In genomic region chr2:36217692-36218233, GRCm38 (mm10) we compare ENCODE assay signal across 10 mouse cellular contexts. TPM values are rescaled to one million over a fixed set of nuclear protein-coding genes. Genes with fewer than 3 reads are reported as not detected.
DNase-seq lines count a peak whose midpoint lies in the region; ATAC-seq lines count a peak whose summit lies in the region.
"Had no signal": no experiment of that assay in that cellular context is flagged by ENCODE, and none has a peak within 500 bp of the region (broad histone marks: within the 10 kb centered on the region; RNA-seq: fewer than 3 reads in every experiment).

No protein-coding gene starts in this region.

- H3K27me3 ChIP-seq in heart, embryonic 12.5 days (replicated peaks) = no peaks in the 10 kb centered on the region
- 0 out of 2 replicates have a peak, but pooled peaks cover 4% of the 10 kb centered on the region for H3K27me3 ChIP-seq in limb, embryonic 13.5 days
- no peaks in the 10 kb centered on the region for H3K27me3 ChIP-seq in limb, embryonic 10.5 days (ENCODE audit: low read depth, poor library complexity, severe bottlenecking)
- H3K27me3 ChIP-seq in liver, embryonic 12.5 days (replicated peaks) = peaks cover 9% of the 10 kb centered on the region
- H3K27me3 ChIP-seq in stomach, embryonic 14.5 days (ENCODE audit: control insufficient read depth, insufficient read depth, low read length) = no peaks in the 10 kb centered on the region

- H3K4me1 ChIP-seq in heart, embryonic 12.5 days (replicated peaks) = peaks cover 42% of the 10 kb centered on the region
- H3K4me1 ChIP-seq in limb, embryonic 13.5 days = peaks cover 34% of the 10 kb centered on the region
- peaks cover 36% of the 10 kb centered on the region for H3K4me1 ChIP-seq in limb, embryonic 10.5 days
- H3K4me1 ChIP-seq in liver, embryonic 12.5 days = peaks cover 38% of the 10 kb centered on the region
- peaks cover 27% of the 10 kb centered on the region for H3K4me1 ChIP-seq in stomach, embryonic 14.5 days (ENCODE audit: control insufficient read depth, insufficient read depth, low read length)

- H3K9me3 ChIP-seq in heart, embryonic 12.5 days (replicated peaks) = no peaks in the 10 kb centered on the region
- no peaks in the 10 kb centered on the region for H3K9me3 ChIP-seq in limb, embryonic 13.5 days
- no peaks in the 10 kb centered on the region for H3K9me3 ChIP-seq in limb, embryonic 10.5 days (replicated peaks)
- H3K9me3 ChIP-seq in liver, embryonic 12.5 days (replicated peaks) = no peaks in the 10 kb centered on the region
- H3K9me3 ChIP-seq in stomach, embryonic 14.5 days (ENCODE audit: control insufficient read depth, low read depth, low read length) = no peaks in the 10 kb centered on the region
- H3K9me3 ChIP-seq: neural tube, embryonic 15.5 days had no signal

- no peaks in the 10 kb centered on the region for H3K36me3 ChIP-seq in heart, embryonic 12.5 days
- H3K36me3 ChIP-seq in limb, embryonic 13.5 days = no peaks in the 10 kb centered on the region
- no peaks in the 10 kb centered on the region for H3K36me3 ChIP-seq in limb, embryonic 10.5 days
- no peaks in the 10 kb centered on the region for H3K36me3 ChIP-seq in liver, embryonic 12.5 days
- no peaks in the 10 kb centered on the region for H3K36me3 ChIP-seq in stomach, embryonic 14.5 days (ENCODE audit: control insufficient read depth, insufficient read depth, low read length)
- H3K36me3 ChIP-seq: neural tube, embryonic 15.5 days had no signal

- WGBS in heart, embryonic 12.5 days = 39% methylated on average over 5 of the region's 5 CpGs
- 42% methylated on average over 5 of the region's 5 CpGs for WGBS in limb, embryonic 13.5 days
- 54% methylated on average over 5 of the region's 5 CpGs for WGBS in limb, embryonic 10.5 days
- 26% methylated on average over 5 of the region's 5 CpGs for WGBS in liver, embryonic 12.5 days (ENCODE audit: insufficient replicate concordance)
- 51% methylated on average over 5 of the region's 5 CpGs for WGBS in stomach, embryonic 14.5 days

- H3K4me2 ChIP-seq in heart, embryonic 12.5 days = peak overlapping the region; percentile 48
- no peak overlapping the region for H3K4me2 ChIP-seq in limb, embryonic 13.5 days (replicated peaks)
- H3K4me2 ChIP-seq in liver, embryonic 12.5 days = peak overlapping the region; percentile 38
- peak overlapping the region; percentile 10; the same call in 1 of the 2 replicates for H3K4me2 ChIP-seq in stomach, embryonic 14.5 days (replicated peaks; ENCODE audit: low read depth, low read length)
- H3K4me2 ChIP-seq: neural tube, embryonic 15.5 days had no signal

- no peak; the same call in 1 of the 2 replicates for ATAC-seq in heart, embryonic 12.5 days (ENCODE audit: insufficient number of reproducible peaks, low FRiP score)
- no peak for ATAC-seq in limb, embryonic 13.5 days (ENCODE audit: low FRiP score, low read depth)
- ATAC-seq in liver, embryonic 12.5 days = no peak
- ATAC-seq in stomach, embryonic 14.5 days (ENCODE audit: insufficient number of reproducible peaks, insufficient read depth, low FRiP score, low read depth) = no peak

- 0 out of 2 replicates have a peak overlapping the region, but pooled peaks have one; percentile 4 for H3K9ac ChIP-seq in heart, embryonic 12.5 days
- H3K9ac ChIP-seq in limb, embryonic 13.5 days = no peak overlapping the region
- H3K9ac ChIP-seq in liver, embryonic 12.5 days = no peak overlapping the region
- no peak overlapping the region for H3K9ac ChIP-seq in stomach, embryonic 14.5 days (replicated peaks; ENCODE audit: low read depth, low read length)
- H3K9ac ChIP-seq: neural tube, embryonic 15.5 days had no signal

- intact Hi-C loops in left cerebral cortex, postnatal 4 days (cut with DNase I) = loop anchor here (10.0 kb wide), 1 partner anchor 683 kb away; no protein-coding TSS in a partner anchor
- intact Hi-C loops in left cerebral cortex, postnatal 10 days (cut with DNase I) = loop anchor here (10.0 kb wide), 1 partner anchor 1117 kb away; no protein-coding TSS in a partner anchor

- no peak for DNase-seq in heart, postnatal 4 days
- DNase-seq in limb, embryonic 10.5 days (ENCODE audit: low spot score) = no peak
- DNase-seq in left cerebral cortex, postnatal 4 days = no peak
- DNase-seq in left cerebral cortex, postnatal 10 days (ENCODE audit: extremely low spot score in 1 of 2, low spot score in 2 of 2) = no peak
- DNase-seq: thymus, postnatal 25 days had no signal

- no peak overlapping the region for H3K4me3 ChIP-seq in heart, embryonic 12.5 days
- H3K4me3 ChIP-seq in limb, embryonic 13.5 days = no peak overlapping the region
- H3K4me3 ChIP-seq in limb, embryonic 10.5 days = no peak overlapping the region
- H3K4me3 ChIP-seq in liver, embryonic 12.5 days = 0 out of 2 replicates have a peak overlapping the region, but pooled peaks have one; percentile 10
- H3K4me3 ChIP-seq in stomach, embryonic 14.5 days (ENCODE audit: low read depth, low read length) = no peak overlapping the region
- H3K4me3 ChIP-seq: neural tube, embryonic 15.5 days had no signal

- H3K27ac ChIP-seq in heart, embryonic 12.5 days (ENCODE audit: poor library complexity, severe bottlenecking) = peak overlapping the region; percentile 62
- H3K27ac ChIP-seq in limb, embryonic 13.5 days = peak overlapping the region; percentile 28; the same call in 1 of the 2 replicates
- H3K27ac ChIP-seq in limb, embryonic 10.5 days = no peak overlapping the region
- H3K27ac ChIP-seq in liver, embryonic 12.5 days = peak overlapping the region; percentile 64
- peak overlapping the region; percentile 67; the same call in 1 of the 2 replicates for H3K27ac ChIP-seq in stomach, embryonic 14.5 days (ENCODE audit: low read length)
- H3K27ac ChIP-seq: neural tube, embryonic 15.5 days had no signal

RNA-seq across cellular contexts. Expression of gene Ptgs1, which starts 12.5 kb away (rescaled TPM):
- 25.5 and 27.2 TPM in 2 replicates for polyA plus RNA-seq in heart, embryonic 12.5 days (2016; fragmentation: Nextera tagmentation; extraction: Ambion mirVana)
- total RNA-seq in heart, postnatal 4 days (2021) = 10 to 100 TPM; 13.7 to 16.0 TPM
- polyA plus RNA-seq in limb, embryonic 13.5 days (2015; fragmentation: Nextera tagmentation; extraction: Ambion mirVana) = 8.7 and 9.1 TPM in 2 replicates
- 2.9 and 3.3 TPM in 2 replicates for polyA plus RNA-seq in limb, embryonic 10.5 days (2016; fragmentation: Nextera tagmentation; extraction: Ambion mirVana)
- 21.1 and 21.4 TPM in 2 replicates for polyA plus RNA-seq in liver, embryonic 12.5 days (2016; fragmentation: Nextera tagmentation; extraction: Ambion mirVana)
- polyA plus RNA-seq in stomach, embryonic 14.5 days (2014; fragmentation: Nextera tagmentation; extraction: Ambion mirVana) = 30.7 and 34.1 TPM in 2 replicates
- total RNA-seq in left cerebral cortex, postnatal 4 days (2021) = 1 to 10 TPM; 5.5 to 7.1 TPM
- total RNA-seq in left cerebral cortex, postnatal 10 days (2021) = 10 to 100 TPM; 11.8 to 13.0 TPM
